Mouse (Mus musculus): ENCODE results near the gene Fam78a.

The Fam78a gene

GRCm38 (mm10) chr2:32096122-32096420 is 11.4 kb upstream of the Fam78a start:
- no peak for DNase-seq (ENCODE audit: low read depth, low spot score)

- no peak for DNase-seq (ENCODE audit: low read depth, low spot score)
These were observed 10.9 kb upstream of the Fam78a start, which contains the start of gene Plpp7 for GRCm38 (mm10) chr2:32095351-32096121. Gene Plpp7 (plus strand): TSS chr2:32095528.

- DNase-seq (ENCODE audit: low read depth, low spot score): no peak
These were observed 9.5 kb upstream of the Fam78a start for GRCm38 (mm10) chr2:32094001-32094707.

GRCm38 (mm10) chr2:32091956-32092355 is 7.3 kb upstream of the Fam78a start:
- DNase-seq (ENCODE audit: low read depth, low spot score): no peak

GRCm38 (mm10) chr2:32090145-32090544 is 5.5 kb upstream of the Fam78a start:
- DNase-seq (ENCODE audit: low read depth, low spot score): no peak

GRCm38 (mm10) chr2:32089606-32090005 is 4.9 kb upstream of the Fam78a start:
- DNase-seq (ENCODE audit: low read depth, low spot score): no peak

- no peak for DNase-seq (ENCODE audit: low read depth, low spot score)
These were observed 3.8 kb upstream of the Fam78a start for GRCm38 (mm10) chr2:32088372-32088981.

GRCm38 (mm10) chr2:32087606-32088005 is 2.9 kb upstream of the Fam78a start:
- DNase-seq (ENCODE audit: low read depth, low spot score): no peak

- no peak for DNase-seq (ENCODE audit: low read depth, low spot score)
These were observed 574 bp upstream of the Fam78a start for GRCm38 (mm10) chr2:32085231-32085630.

GRCm38 (mm10) chr2:32084872-32085199 is 179 bp upstream of the Fam78a start:
- DNase-seq (ENCODE audit: low read depth, low spot score): no peak

GRCm38 (mm10) chr2:32083159-32084011 is 1.3 kb downstream of the Fam78a start:
- no peak for DNase-seq (ENCODE audit: low read depth, low spot score)

GRCm38 (mm10) chr2:32082229-32082628 is 2.4 kb downstream of the Fam78a start:
- no peak for DNase-seq (ENCODE audit: low read depth, low spot score)

GRCm38 (mm10) chr2:32081296-32081929 is 3.2 kb downstream of the Fam78a start:
- DNase-seq (ENCODE audit: low read depth, low spot score): no peak

- no peak for DNase-seq (ENCODE audit: low read depth, low spot score)
These were observed 4.0 kb downstream of the Fam78a start for GRCm38 (mm10) chr2:32080681-32081080.

GRCm38 (mm10) chr2:32079191-32079725 is 5.4 kb downstream of the Fam78a start:
- DNase-seq (ENCODE audit: low read depth, low spot score): no peak

- no peak for DNase-seq (ENCODE audit: low read depth, low spot score)
These were observed 6.1 kb downstream of the Fam78a start for GRCm38 (mm10) chr2:32078522-32078921.

- no peak for DNase-seq (ENCODE audit: low read depth, low spot score)
These were observed 6.9 kb downstream of the Fam78a start for GRCm38 (mm10) chr2:32077744-32078143.

GRCm38 (mm10) chr2:32075368-32075767 is 9.3 kb downstream of the Fam78a start:
- no peak for DNase-seq (ENCODE audit: low read depth, low spot score)

- no peak for DNase-seq (ENCODE audit: low read depth, low spot score)
These were observed 10.3 kb downstream of the Fam78a start for GRCm38 (mm10) chr2:32074404-32074803.

GRCm38 (mm10) chr2:32070747-32071146 is 13.9 kb downstream of the Fam78a start:
- no peak for DNase-seq (ENCODE audit: low read depth, low spot score)
